Mouse (Mus musculus): ENCODE measurements around the gene Igfbp2. TPM values are rescaled to one million over a fixed set of nuclear protein-coding genes. Genes with fewer than 3 reads are reported as not detected.

Igfbp2 gene
- polyA plus RNA-seq, 1 experiment from 2014 or later, result 329 TPM

DNA sequence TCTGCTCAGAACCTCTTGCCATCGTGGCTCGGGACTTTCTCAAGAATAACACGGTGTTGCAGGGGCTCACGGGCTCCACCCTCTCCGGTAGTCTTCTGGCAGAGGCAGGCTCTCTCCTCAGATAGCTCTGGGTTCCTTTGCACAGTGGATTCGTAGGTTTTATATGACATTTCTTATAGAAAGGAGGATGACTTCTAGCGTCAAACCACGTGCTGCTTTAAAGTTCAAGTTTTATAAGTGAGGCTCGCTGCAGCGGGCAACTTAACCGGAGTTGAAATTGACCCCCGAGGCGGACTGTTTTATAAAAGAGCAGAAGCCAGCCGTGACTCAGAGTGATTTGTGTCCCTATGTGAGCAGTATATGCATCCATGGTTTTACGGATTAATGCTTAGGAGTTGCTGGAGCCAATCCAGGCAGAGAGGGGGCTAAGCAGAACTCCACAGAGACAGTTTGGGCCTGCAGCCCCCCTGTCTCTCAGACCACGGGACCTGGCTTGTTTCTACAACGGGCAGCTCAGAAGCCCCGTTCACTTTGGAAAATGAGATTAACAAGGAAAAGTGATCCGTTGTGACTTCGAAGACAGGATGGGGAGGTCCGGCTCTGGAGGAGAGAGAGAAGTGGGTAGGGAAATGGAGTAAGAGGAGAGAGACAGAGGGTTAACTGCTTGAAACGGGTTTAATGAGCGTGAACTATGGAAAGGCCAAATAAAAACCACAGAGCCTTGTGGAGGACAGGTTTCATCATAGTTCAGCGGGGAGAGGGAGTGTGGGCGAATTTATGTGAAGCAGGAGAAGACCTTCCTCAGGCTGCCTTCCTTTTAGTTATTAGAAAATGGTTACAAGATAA is 54.4 kb downstream of the Igfbp2 start:
- H3K4me2 ChIP-seq, result peak overlapping the region; percentile 40
- no peak overlapping the region for H3K9ac ChIP-seq
- 58% methylated on average over 25 of the region's 25 CpGs for WGBS
- H3K36me3 ChIP-seq (replicated peaks), result no peaks in the 10 kb centered on the region
- peaks cover 11% of the 10 kb centered on the region for H3K27me3 ChIP-seq (replicated peaks)
- H3K27ac ChIP-seq, result no peak overlapping the region
- H3K4me1 ChIP-seq, result peaks cover 35% of the 10 kb centered on the region
- ATAC-seq (replicated peaks), result no peak
- H3K4me3 ChIP-seq, result no peak overlapping the region
- no peaks in the 10 kb centered on the region for H3K9me3 ChIP-seq

DNA sequence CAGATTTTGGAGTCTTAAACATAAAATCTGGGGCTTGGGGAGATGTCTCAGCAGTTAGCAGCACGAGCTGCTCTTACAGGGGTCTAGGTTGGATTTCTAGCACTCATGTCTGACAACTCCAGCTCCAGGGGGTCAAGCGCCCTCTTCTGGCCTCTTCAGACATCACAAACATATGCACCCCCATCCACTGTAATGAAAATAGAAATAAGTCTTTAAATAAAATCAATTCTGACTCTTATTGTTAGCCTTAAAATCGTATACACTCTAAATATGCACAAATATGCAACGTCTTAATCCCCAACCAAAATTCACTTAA is 55.0 kb downstream of the Igfbp2 start:
- peaks cover 9% of the 10 kb centered on the region; the same call in 1 of the 2 replicates for H3K27me3 ChIP-seq (replicated peaks)
- no peak for ATAC-seq (replicated peaks)
- WGBS, result 60% methylated on average over 4 of the region's 4 CpGs
- H3K4me2 ChIP-seq, result no peak overlapping the region
- no peak overlapping the region for H3K27ac ChIP-seq
- H3K9me3 ChIP-seq, result no peaks in the 10 kb centered on the region
- H3K4me3 ChIP-seq, result no peak overlapping the region
- no peak overlapping the region for H3K9ac ChIP-seq
- peaks cover 29% of the 10 kb centered on the region for H3K4me1 ChIP-seq
- no peaks in the 10 kb centered on the region for H3K36me3 ChIP-seq (replicated peaks)

DNA sequence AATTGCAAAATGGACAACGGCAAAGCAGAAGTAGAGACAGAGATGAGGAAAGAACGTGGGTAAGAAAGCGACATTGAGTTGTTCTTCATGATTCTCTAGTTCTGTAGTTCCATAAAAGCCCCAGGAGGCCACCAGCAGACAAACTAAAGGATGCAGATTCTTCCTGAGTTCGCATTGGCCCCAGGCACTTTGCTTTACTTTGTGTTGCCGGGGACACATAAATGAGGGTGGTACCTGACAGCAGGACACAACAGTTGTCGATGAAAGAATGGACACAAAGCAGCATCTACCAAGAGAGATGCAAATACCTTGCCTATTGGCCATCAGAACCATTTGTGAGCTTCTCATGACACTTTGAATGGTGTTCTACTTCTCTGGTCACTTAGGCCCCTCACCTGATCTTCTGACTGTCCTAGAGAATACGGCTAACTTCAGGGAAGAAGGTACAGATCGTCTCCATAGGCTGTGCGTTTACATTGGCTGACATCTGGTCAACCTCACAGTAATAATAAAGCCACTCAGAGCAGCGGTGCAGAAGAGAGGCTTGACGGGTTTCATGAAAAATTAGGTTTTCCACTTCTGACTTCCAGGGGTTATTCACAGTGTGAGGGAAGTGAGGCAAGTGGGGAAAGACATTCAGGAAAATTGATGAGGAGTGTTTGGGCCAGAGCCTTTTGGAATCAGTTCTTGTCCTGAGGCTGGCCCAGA is 61.0 kb downstream of the Igfbp2 start:
- 92% methylated on average over 11 of the region's 11 CpGs for WGBS
- H3K4me3 ChIP-seq, result no peak overlapping the region
- no peaks in the 10 kb centered on the region for H3K36me3 ChIP-seq (replicated peaks)
- no peaks in the 10 kb centered on the region for H3K4me1 ChIP-seq
- H3K9ac ChIP-seq, result no peak overlapping the region
- no peak overlapping the region for H3K4me2 ChIP-seq
- no peak overlapping the region for H3K27ac ChIP-seq
- no peaks in the 10 kb centered on the region for H3K9me3 ChIP-seq
- no peak for ATAC-seq (replicated peaks)
- H3K27me3 ChIP-seq (replicated peaks), result no peaks in the 10 kb centered on the region

DNA sequence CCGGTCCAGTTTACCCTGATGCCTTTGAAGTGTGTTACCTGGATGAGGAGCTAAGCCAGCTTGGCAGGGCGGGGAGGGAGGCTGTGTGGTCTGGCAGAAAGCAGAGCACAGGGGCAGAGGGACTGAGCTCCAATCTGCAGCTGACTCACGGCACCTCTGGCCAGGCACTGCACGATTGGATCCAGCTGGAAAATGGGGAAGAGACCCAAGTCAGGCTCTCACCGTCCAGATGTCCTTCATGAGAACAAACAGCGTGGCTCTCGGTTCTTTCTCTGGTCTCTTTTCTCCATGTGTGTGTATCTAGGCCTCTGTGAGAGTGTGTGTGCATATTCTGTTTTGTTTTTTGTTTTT is 61.5 kb downstream of the Igfbp2 start:
- Histone ChIP-seq H3K36me3 (replicated peaks) (no peaks in the 10 kb centered on the region), H3K4me1 (no peaks in the 10 kb centered on the region), H3K27ac (no peak overlapping the region), H3K27me3 (replicated peaks) (no peaks in the 10 kb centered on the region), H3K9me3 (no peaks in the 10 kb centered on the region), H3K4me2 (no peak overlapping the region), H3K4me3 (no peak overlapping the region), H3K9ac (no peak overlapping the region)
- no peak for ATAC-seq (replicated peaks)
- 90% methylated on average over 7 of the region's 7 CpGs for WGBS

GRCm38 (mm10) chr1:72887910-72888309 is 63.6 kb downstream of the Igfbp2 start:
- H3K27ac ChIP-seq, result no peak overlapping the region
- H3K4me2 ChIP-seq, result no peak overlapping the region
- H3K9me3 ChIP-seq, result no peaks in the 10 kb centered on the region
- no peaks in the 10 kb centered on the region for H3K4me1 ChIP-seq
- WGBS, result 41% methylated on average over 1 of the region's 1 CpGs
- no peak overlapping the region for H3K4me3 ChIP-seq
- H3K9ac ChIP-seq, result no peak overlapping the region
- ATAC-seq (replicated peaks), result no peak
- H3K36me3 ChIP-seq (replicated peaks), result no peaks in the 10 kb centered on the region
- no peaks in the 10 kb centered on the region for H3K27me3 ChIP-seq (replicated peaks)

DNA sequence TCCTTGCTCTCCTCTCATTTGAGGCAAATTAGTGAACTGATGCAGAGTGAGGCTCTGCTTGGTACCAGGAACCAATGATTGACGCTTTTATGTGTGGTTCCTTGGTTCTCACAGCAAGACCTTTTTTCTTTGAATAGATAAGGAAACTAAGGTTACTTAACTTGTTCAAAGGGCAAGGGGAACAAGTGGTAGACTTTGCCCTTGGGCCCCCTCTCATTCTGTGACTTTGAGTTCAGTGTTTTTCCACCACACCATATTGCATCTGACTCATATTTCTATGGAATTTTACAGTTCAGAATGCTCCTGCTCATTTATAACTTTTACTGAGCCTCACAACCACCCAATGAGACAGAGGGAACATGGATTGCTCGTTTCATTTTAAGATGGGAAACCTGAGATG is 71.5 kb downstream of the Igfbp2 start:
- 81% methylated on average over 2 of the region's 2 CpGs for WGBS
- Histone ChIP-seq H3K9me3 (no peaks in the 10 kb centered on the region), H3K36me3 (replicated peaks) (no peaks in the 10 kb centered on the region), H3K4me1 (no peaks in the 10 kb centered on the region), H3K27me3 (replicated peaks) (no peaks in the 10 kb centered on the region), H3K27ac (no peak overlapping the region), H3K9ac (no peak overlapping the region), H3K4me3 (no peak overlapping the region), H3K4me2 (no peak overlapping the region)
- ATAC-seq (replicated peaks), result no peak

Other genes starting within 250 kb of the Igfbp2 start
- 29.6 and 30.9 TPM in 2 replicates for gene Smarcal1, start 241.3 kb upstream of the Igfbp2 start, polyA plus RNA-seq (2015; fragmentation: Nextera tagmentation; extraction: Ambion mirVana)
- not detected in 2 replicates for gene Ankar, start 123.9 kb upstream of the Igfbp2 start, polyA plus RNA-seq (2015; fragmentation: Nextera tagmentation; extraction: Ambion mirVana)
- gene Rpl37a, start 113.2 kb upstream of the Igfbp2 start, polyA plus RNA-seq (2015; fragmentation: Nextera tagmentation; extraction: Ambion mirVana), result 838 and 878 TPM in 2 replicates
- 38.4 and 39.6 TPM in 2 replicates for gene Igfbp5, start 50.4 kb downstream of the Igfbp2 start, polyA plus RNA-seq (2015; fragmentation: Nextera tagmentation; extraction: Ambion mirVana)
- not detected in 2 replicates for gene Tnp1, start 191.4 kb downstream of the Igfbp2 start, polyA plus RNA-seq (2015; fragmentation: Nextera tagmentation; extraction: Ambion mirVana)

All from midbrain, embryonic 15.5 days (tissue).